Mouse (Mus musculus): ENCODE results near the gene Prkci.

DNA sequence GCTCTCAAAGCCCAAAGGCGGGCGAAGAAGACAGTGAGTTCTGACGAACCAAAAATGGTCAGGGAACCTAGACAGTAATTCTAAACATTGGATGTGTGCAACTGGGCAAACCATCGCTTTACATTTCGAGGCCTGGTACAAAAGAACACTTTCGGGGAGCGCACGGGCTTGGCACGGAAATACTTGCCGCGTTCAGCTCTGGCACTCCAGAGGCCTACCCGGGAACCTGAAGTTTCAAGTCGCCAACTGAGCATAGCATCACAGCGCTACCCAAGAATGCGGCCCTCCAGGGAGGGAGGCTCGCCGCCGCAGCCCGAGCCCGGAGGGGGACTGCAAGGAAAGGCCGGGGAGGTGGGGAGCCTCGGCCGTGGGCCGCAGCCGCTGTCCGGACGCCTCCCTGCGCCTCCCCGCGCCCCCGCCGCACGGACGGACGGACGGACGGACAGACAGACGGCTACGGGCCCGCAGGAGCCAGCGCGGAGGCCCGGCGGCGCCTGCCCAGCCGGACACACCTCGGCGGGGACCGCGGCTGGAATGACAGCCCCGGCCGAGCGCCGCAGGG lies 26.9 kb upstream of the Prkci start:
- TF ChIP-seq CTCF (IDR thresholded peaks at IDR 0.05; ENCODE audit: low read depth, low read length), result no peak
- no peak for TF ChIP-seq POLR2A (IDR thresholded peaks at IDR 0.05; ENCODE audit: borderline replicate concordance, low read depth, low read length)

Data from bone marrow macrophage, adult 2 months (primary cell).